Mouse (Mus musculus): ENCODE results near the gene Usp21.
"Not testable (repeated sequence)": the region's sequence is repeated elsewhere in the genome, so short reads cannot be mapped to it uniquely, and the experiment has no call there.

Usp21 gene

GRCm38 (mm10) chr1:171246709-171247452 lies 40.9 kb downstream of the Usp21 start:
- Histone ChIP-seq H3K36me3 (ENCODE audit: insufficient read depth, low read length) (peaks cover 30% of the 10 kb centered on the region), H3K4me1 (replicated peaks; ENCODE audit: low read depth, low read length) (peaks cover 74% of the 10 kb centered on the region), H3K27me3 (ENCODE audit: insufficient read depth, low read length) (peaks cover 11% of the 10 kb centered on the region; the same call in 1 of the 2 replicates), H3K4me3 (replicated peaks; ENCODE audit: low read length) (peak overlapping the region; percentile 91), H3K9me3 (ENCODE audit: low read length) (no peaks in the 10 kb centered on the region)
- TF ChIP-seq CTCF (conservative IDR thresholded peaks at IDR 0.05; ENCODE audit: low read length) (peak; percentile 59), POU5F1 (IDR thresholded peaks at IDR 0.05; ENCODE audit: borderline replicate concordance, low read length) (no peak), NANOG (IDR thresholded peaks at IDR 0.05; ENCODE audit: borderline replicate concordance, low read length) (no peak)

DNA sequence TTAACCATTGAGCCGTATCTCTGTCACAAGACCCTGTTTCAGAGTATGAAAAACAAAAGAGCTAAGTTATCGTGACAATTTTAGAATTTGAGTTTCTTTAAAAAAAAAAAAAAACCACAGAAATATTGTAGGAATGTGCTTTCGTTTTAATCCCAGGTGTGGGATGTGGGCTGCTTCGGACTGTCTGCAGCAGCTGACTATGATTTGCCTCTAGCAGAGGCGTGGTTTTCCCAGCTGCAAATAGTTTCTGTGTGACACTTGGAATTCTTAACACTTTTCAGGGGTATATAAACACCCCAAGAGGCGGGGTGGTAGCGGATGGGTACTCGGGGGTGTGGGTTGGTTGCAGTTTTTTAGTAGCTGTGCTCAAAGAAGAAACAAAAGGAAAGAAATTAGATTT lies 42.4 kb downstream of the Usp21 start:
- Histone ChIP-seq H3K36me3 (ENCODE audit: insufficient read depth, low read length) (peaks cover 45% of the 10 kb centered on the region), H3K27me3 (ENCODE audit: insufficient read depth, low read length) (peaks cover 2% of the 10 kb centered on the region; the same call in 1 of the 2 replicates), H3K4me3 (replicated peaks; ENCODE audit: low read length) (no peak overlapping the region; the same call in 1 of the 2 replicates), H3K9me3 (ENCODE audit: low read length) (no peaks in the 10 kb centered on the region), H3K4me1 (replicated peaks; ENCODE audit: low read depth, low read length) (peaks cover 74% of the 10 kb centered on the region)
- TF ChIP-seq NANOG (IDR thresholded peaks at IDR 0.05; ENCODE audit: borderline replicate concordance, low read length) (no peak), CTCF (conservative IDR thresholded peaks at IDR 0.05; ENCODE audit: low read length) (no peak), POU5F1 (IDR thresholded peaks at IDR 0.05; ENCODE audit: borderline replicate concordance, low read length) (no peak)

GRCm38 (mm10) chr1:171241952-171242351 lies 45.8 kb downstream of the Usp21 start:
- not testable (repeated sequence) for H3K9me3 ChIP-seq (ENCODE audit: low read length); H3K4me3 ChIP-seq (replicated peaks; ENCODE audit: low read length)
- peaks cover 76% of the 10 kb centered on the region for H3K36me3 ChIP-seq (ENCODE audit: insufficient read depth, low read length)

GRCm38 (mm10) chr1:171240911-171241310 lies 46.9 kb downstream of the Usp21 start:
- no peaks in the 10 kb centered on the region for H3K27me3 ChIP-seq (ENCODE audit: insufficient read depth, low read length)
- peaks cover 85% of the 10 kb centered on the region for H3K36me3 ChIP-seq (ENCODE audit: insufficient read depth, low read length)
- H3K4me3 ChIP-seq (replicated peaks; ENCODE audit: low read length), result no peak overlapping the region
- peaks cover 64% of the 10 kb centered on the region for H3K4me1 ChIP-seq (replicated peaks; ENCODE audit: low read depth, low read length)
- no peaks in the 10 kb centered on the region for H3K9me3 ChIP-seq (ENCODE audit: low read length)
- TF ChIP-seq POU5F1 (IDR thresholded peaks at IDR 0.05; ENCODE audit: borderline replicate concordance, low read length) (no peak), CTCF (conservative IDR thresholded peaks at IDR 0.05; ENCODE audit: low read length) (no peak), NANOG (IDR thresholded peaks at IDR 0.05; ENCODE audit: borderline replicate concordance, low read length) (no peak)

More at GRCm38 (mm10) chr1:171241952-171242351, 45.8 kb downstream of the Usp21 start:
- not testable (repeated sequence) for H3K27me3 ChIP-seq (ENCODE audit: insufficient read depth, low read length)
- peaks cover 64% of the 10 kb centered on the region for H3K4me1 ChIP-seq (replicated peaks; ENCODE audit: low read depth, low read length)

GRCm38 (mm10) chr1:171239992-171240744 lies 47.6 kb downstream of the Usp21 start:
- Histone ChIP-seq H3K9me3 (ENCODE audit: low read length) (no peaks in the 10 kb centered on the region), H3K27me3 (ENCODE audit: insufficient read depth, low read length) (no peaks in the 10 kb centered on the region), H3K4me1 (replicated peaks; ENCODE audit: low read depth, low read length) (peaks cover 57% of the 10 kb centered on the region), H3K36me3 (ENCODE audit: insufficient read depth, low read length) (peaks cover 88% of the 10 kb centered on the region), H3K4me3 (replicated peaks; ENCODE audit: low read length) (no peak overlapping the region)
- TF ChIP-seq NANOG (IDR thresholded peaks at IDR 0.05; ENCODE audit: borderline replicate concordance, low read length), result no peak
- TF ChIP-seq CTCF (conservative IDR thresholded peaks at IDR 0.05; ENCODE audit: low read length), result no peak
- TF ChIP-seq POU5F1 (IDR thresholded peaks at IDR 0.05; ENCODE audit: borderline replicate concordance, low read length), result no peak

DNA sequence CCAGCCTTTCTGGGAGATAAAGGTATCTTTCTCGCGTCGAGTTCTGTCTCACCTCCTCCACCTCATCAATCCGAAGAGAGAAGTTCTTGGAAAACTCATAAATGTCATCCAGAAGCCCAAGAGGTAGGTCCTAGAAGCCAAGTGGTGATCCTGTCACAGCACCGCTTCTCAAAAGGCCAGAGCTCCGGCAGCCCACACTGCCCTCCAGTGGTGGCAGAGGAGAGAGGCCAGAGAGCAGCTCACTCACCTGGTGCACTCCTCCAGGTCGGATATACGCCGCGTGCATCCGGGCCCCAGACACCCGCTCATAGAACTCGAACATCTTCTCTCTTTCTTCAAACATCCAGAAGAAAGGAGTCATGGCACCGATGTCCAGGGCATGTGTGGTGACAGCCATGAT lies 49.3 kb downstream of the Usp21 start:
- Histone ChIP-seq H3K9me3 (ENCODE audit: low read length) (no peaks in the 10 kb centered on the region), H3K36me3 (ENCODE audit: insufficient read depth, low read length) (peaks cover 87% of the 10 kb centered on the region), H3K4me3 (replicated peaks; ENCODE audit: low read length) (peak overlapping the region; percentile 37; the same call in 1 of the 2 replicates), H3K27me3 (ENCODE audit: insufficient read depth, low read length) (no peaks in the 10 kb centered on the region), H3K4me1 (replicated peaks; ENCODE audit: low read depth, low read length) (peaks cover 67% of the 10 kb centered on the region)
- TF ChIP-seq POU5F1 (IDR thresholded peaks at IDR 0.05; ENCODE audit: borderline replicate concordance, low read length) (no peak), CTCF (conservative IDR thresholded peaks at IDR 0.05; ENCODE audit: low read length) (peak; percentile 87), NANOG (IDR thresholded peaks at IDR 0.05; ENCODE audit: borderline replicate concordance, low read length) (no peak)

GRCm38 (mm10) chr1:171237438-171237837 lies 50.4 kb downstream of the Usp21 start:
- Histone ChIP-seq H3K4me1 (replicated peaks; ENCODE audit: low read depth, low read length) (peaks cover 63% of the 10 kb centered on the region), H3K9me3 (ENCODE audit: low read length) (no peaks in the 10 kb centered on the region), H3K4me3 (replicated peaks; ENCODE audit: low read length) (no peak overlapping the region), H3K36me3 (ENCODE audit: insufficient read depth, low read length) (peaks cover 77% of the 10 kb centered on the region), H3K27me3 (ENCODE audit: insufficient read depth, low read length) (no peaks in the 10 kb centered on the region)
- no peak for TF ChIP-seq NANOG (IDR thresholded peaks at IDR 0.05; ENCODE audit: borderline replicate concordance, low read length)
- TF ChIP-seq CTCF (conservative IDR thresholded peaks at IDR 0.05; ENCODE audit: low read length), result no peak
- TF ChIP-seq POU5F1 (IDR thresholded peaks at IDR 0.05; ENCODE audit: borderline replicate concordance, low read length), result no peak

DNA sequence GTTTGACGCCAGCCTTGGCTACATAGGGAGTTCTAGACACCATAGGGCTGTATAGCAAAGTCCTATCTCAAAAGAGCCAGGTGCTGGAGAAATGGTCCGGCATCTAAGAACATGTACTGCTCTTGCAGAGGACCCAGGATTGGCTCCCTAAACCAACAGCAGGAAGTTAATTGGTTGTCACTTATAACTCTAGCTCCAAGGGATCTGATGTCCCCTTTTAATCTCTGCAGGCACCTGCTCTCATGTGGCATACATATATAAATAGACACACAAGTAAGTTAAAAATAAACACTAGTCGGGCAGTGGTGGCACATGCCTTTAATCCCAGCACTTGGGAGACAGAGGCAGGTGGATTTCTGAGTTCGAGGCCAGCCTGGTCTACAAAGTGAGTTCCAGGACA lies 52.0 kb downstream of the Usp21 start:
- Histone ChIP-seq H3K9me3 (ENCODE audit: low read length) (no peaks in the 10 kb centered on the region), H3K27me3 (ENCODE audit: insufficient read depth, low read length) (no peaks in the 10 kb centered on the region), H3K4me1 (replicated peaks; ENCODE audit: low read depth, low read length) (peaks cover 48% of the 10 kb centered on the region), H3K36me3 (ENCODE audit: insufficient read depth, low read length) (peaks cover 63% of the 10 kb centered on the region), H3K4me3 (replicated peaks; ENCODE audit: low read length) (no peak overlapping the region)
- no peak for TF ChIP-seq NANOG (IDR thresholded peaks at IDR 0.05; ENCODE audit: borderline replicate concordance, low read length)
- no peak for TF ChIP-seq POU5F1 (IDR thresholded peaks at IDR 0.05; ENCODE audit: borderline replicate concordance, low read length)
- TF ChIP-seq CTCF (conservative IDR thresholded peaks at IDR 0.05; ENCODE audit: low read length), result no peak

Measured in E14TG2a.4 (cell line).